Mouse (Mus musculus) splenic B cell, adult 2 months (primary cell): ENCODE data around the gene Rgl3.
A peak's percentile ranks its signal among the peaks of the same experiment; 100 is the strongest.

ENCODE experiments used
- DNase-seq: peaks from one replicate; pipeline ENCODE4 v3.0.0-alpha.2; 2011; ENCODE audit warnings: low read depth, low spot score
- H3K27me3 ChIP-seq: 2 replicates; pipeline ENCODE4 v1.6.1; 2012; ENCODE audit warnings: mild to moderate bottlenecking, low read length, moderate library complexity, mixed read lengths; ENCODE audit not compliant: control insufficient read depth, poor library complexity, insufficient read depth, severe bottlenecking
- H3K36me3 ChIP-seq: 2 replicates; pipeline ENCODE4 v1.6.1; 2012; ENCODE audit warnings: mild to moderate bottlenecking, low read length, moderate library complexity, mixed read lengths; ENCODE audit not compliant: control insufficient read depth, poor library complexity, insufficient read depth, severe bottlenecking

Rgl3 gene

DNA sequence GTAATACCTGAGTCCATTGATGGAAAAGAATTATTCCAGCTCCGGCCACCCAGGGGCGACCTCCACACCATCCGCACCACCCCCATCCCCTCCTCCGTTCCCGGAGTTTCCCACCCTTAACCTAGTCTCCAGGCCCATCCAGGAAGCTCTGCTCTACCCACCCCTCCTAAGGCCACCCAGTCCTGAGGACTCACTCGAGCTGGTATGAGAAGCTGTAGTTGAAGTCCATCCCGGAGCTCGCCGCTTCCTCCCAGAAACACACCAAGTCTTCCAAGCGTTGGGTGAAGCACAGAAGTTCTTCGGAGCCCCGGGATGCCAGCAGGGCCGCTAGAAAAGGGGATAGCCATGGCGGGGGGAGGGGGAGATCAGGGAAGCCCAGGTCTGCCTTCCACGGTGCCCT lies 27.2 kb downstream of the Rgl3 start:
- Histone ChIP-seq H3K27me3 (no peaks in the 10 kb centered on the region), H3K36me3 (no peaks in the 10 kb centered on the region)
- no peak for DNase-seq

DNA sequence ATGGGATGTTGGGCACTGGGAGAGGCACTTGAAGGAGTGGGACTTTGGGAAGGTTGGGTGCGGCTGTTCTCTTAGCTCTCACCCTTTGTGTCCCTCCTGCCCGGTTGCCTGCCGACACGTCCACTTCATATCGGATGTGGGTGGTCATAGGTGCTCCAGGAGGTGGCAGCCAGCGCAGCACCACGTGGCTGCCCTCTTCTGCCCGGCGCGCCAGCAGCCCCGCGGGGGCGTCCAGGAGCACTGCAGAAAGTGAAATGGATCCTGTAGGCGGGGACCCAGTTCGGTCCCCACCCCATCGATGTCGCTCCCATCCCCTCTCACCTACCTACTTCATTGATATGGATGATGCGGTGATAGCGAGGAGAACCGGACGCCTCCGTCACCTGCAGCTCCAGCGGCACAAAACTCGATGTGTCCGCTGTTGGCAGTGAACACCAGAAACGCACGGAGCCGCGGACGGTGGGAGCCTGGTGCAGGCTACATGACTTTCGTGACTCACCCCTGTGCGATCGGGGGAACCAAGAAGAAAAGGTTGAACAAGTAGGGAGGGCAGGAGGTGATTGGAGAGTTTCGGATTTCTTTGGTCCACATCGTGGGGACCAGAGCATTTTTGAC lies 27.8 kb downstream of the Rgl3 start:
- Histone ChIP-seq H3K36me3 (no peaks in the 10 kb centered on the region), H3K27me3 (no peaks in the 10 kb centered on the region)
- DNase-seq: no peak

DNA sequence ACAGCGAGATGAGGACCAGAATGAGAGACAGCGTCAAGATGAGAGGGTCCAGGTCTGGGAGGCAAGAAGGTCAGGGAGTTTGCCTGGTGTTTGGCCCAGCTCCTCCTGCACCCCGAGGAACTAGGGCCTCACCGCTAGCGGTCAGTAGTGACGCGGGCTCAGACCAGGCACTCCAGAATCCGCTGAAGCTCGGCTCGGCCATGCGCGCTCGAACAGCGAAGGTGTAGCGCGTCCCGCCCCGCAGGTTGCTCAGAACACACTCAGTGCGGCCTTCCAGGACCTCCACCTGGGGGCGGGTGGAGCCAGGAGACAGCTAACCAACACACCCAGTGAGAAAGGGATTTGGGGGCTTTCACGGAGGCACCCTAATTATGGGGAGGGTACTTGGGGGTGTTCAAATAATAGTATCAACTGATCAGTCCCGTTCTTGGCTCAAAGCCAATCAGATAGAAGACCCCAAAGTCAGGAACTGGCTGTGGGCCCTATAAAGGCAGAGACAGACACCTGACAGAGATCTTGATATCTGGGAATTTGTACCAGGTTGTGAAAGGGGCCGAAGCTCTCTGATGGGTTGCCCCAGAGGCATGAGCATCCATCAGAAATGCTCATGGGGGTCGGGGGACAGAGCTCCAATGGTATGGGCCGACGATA lies 28.6 kb downstream of the Rgl3 start:
- H3K27me3 ChIP-seq: no peaks in the 10 kb centered on the region
- no peak for DNase-seq

DNA sequence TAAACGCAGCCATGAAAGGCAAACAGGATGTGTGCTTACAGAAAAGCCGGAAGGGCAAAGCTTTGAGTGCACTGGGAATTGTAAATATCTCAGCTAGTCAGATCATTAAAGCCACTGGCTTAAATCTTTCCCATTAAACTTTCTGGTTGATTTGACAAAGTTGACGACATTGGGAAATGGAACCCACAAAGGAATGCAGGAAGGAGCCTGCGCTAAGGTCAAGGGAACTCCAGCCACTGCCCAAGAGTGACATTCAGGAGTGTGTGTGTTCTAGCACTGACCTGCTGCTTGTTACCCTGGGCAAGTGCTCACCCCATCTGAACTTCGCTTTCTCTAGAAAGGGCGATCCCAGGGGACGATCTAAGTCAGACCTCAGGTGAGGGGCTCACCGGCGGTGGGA lies 29.1 kb downstream of the Rgl3 start:
- H3K27me3 ChIP-seq: no peaks in the 10 kb centered on the region
- no peak for DNase-seq

More for the DNA sequence above, 28.6 kb downstream of the Rgl3 start:
- no peaks in the 10 kb centered on the region for H3K36me3 ChIP-seq

DNA sequence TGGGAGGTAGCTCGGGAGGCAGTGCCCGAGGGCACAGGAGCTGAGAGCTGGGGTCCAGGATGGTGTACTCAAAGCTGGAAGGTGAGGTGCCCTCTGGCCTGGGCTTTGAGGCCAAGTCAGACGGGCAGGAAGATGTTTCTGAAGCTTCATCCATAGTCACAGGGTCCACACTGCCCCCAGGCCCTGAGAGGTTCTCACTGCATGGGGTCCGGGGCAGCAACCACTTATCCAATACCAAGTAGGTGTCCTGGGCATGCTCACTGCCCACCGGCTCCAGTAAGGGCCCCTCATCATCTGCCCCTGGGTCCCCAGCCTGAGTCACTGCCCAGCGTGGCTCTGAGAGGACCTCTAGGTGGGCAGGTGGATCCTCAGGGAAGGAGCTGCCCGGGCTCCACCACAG lies 30.0 kb downstream of the Rgl3 start:
- no peak for DNase-seq
- no peaks in the 10 kb centered on the region for H3K27me3 ChIP-seq
- H3K36me3 ChIP-seq: no peaks in the 10 kb centered on the region

More for the DNA sequence above, 29.1 kb downstream of the Rgl3 start:
- H3K36me3 ChIP-seq: no peaks in the 10 kb centered on the region

DNA sequence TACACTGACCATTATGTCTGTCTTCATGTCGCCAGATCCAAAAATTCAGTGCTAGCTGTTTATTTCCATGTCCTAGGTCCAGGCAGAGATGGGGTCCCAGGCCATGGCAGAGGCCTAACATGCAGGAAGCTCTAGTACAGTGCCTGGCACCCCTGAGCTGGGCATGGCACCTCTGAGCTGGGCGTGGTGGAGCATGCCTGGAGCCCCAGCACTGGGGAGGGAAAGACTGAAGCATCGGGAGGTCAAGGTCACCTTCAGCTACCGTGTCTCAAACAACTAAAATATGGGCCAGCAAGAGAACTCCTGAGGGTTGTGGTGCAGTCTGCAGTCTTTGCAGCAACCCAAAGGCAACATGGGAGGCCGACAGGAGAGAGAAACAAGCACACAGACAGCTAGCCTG lies 30.9 kb downstream of the Rgl3 start:
- DNase-seq: no peak
- H3K36me3 ChIP-seq: no peaks in the 10 kb centered on the region
- H3K27me3 ChIP-seq: no peaks in the 10 kb centered on the region

DNA sequence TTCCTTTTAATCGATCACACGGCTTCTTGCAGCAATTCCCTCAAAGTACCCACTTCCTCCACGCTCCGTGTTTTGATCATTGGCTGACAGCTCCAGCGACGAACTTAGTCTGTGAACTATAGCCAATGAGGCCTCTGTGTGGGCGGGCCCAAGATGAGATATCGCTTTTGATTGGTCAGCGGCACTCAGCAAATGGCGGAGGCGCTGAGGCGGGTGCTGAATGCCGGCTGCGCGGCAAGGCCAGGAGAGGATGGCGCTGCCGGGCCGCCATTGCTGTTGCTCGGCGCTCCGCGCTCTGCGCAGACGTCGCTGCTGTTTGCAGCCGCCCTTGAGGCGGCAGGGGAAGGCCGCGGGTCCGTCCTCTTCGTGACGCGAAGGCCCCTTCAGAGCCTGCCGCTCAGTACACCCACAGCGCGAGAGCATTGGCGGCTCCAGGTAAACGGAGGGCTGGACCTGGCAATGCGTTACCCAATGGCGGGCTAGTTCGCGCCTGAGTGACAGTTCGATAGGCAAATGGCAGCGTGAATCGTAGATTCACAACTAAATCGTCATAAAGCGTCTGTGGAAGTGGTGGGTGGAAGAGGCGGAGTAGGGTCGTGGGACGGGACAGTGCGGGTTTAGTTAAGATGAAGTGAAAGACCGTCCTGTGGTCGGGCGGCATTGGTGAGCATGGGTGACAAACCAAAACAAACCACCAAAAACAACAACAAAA lies 33.5 kb downstream of the Rgl3 start, which contains the start of gene Swsap1:
Gene Swsap1, plus strand, starts transcription at position 186 of the 712 bp plus-strand sequence.
- H3K36me3 ChIP-seq: no peaks in the 10 kb centered on the region
- DNase-seq: peak; percentile 99
- no peaks in the 10 kb centered on the region for H3K27me3 ChIP-seq

DNA sequence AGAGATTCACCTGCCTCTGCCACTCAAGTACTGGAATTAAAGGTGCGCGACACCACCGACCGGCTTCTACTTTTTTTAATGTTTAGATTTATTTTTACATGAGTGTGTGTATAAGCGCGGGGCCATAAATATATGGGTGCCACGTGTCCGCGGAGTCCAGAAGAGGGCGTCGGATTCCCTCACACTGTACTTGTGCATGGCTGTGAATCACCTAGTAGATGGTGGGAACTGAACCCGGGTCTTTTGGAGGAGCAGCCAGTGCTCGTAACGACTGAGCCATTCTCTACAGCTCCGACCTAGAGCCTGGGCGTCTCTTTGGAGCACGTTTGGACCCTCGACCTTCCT lies 34.0 kb downstream of the Rgl3 start:
- no peaks in the 10 kb centered on the region for H3K36me3 ChIP-seq
- H3K27me3 ChIP-seq: no peaks in the 10 kb centered on the region
- no peak for DNase-seq

DNA sequence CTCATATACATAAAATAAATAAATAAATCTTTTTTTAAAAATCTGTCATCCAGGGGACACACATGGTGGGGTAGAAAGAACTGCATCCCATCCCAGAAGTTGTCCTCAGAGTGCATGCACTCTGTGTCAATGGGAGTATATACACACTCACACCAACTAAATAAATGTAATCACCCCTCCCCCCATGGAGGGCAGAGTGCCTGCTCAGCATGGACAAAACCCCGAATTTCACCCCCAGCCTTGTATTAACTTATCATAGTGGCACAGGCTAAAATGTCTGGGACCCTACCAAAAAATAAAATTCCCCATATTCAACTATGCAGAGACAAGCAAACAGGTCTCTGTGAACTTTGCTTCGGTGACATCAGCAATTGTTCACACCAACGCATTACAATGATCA lies 34.6 kb downstream of the Rgl3 start:
- H3K36me3 ChIP-seq: no peaks in the 10 kb centered on the region
- no peak for DNase-seq
- H3K27me3 ChIP-seq: no peaks in the 10 kb centered on the region

DNA sequence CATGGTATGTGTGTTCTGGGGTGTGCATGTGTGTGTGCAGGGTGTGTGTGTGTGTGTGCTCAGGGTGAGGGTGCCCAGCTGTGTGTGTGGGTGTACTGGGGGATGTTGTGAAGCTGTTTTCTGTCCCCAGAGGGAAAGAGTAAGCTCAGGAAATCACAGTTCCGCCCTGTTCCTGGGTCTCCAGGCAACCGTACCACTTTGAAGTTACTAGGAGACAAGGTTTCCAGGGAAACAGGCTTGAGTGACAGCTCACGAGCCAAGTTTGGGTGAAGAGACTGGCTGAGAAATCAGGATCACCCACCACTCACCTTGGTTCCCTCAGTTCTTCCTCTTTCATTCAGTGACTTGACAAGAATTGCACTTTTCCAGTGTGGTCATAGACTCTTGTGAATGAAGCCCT lies 35.6 kb downstream of the Rgl3 start:
- no peaks in the 10 kb centered on the region for H3K36me3 ChIP-seq
- DNase-seq: no peak
- H3K27me3 ChIP-seq: no peaks in the 10 kb centered on the region

DNA sequence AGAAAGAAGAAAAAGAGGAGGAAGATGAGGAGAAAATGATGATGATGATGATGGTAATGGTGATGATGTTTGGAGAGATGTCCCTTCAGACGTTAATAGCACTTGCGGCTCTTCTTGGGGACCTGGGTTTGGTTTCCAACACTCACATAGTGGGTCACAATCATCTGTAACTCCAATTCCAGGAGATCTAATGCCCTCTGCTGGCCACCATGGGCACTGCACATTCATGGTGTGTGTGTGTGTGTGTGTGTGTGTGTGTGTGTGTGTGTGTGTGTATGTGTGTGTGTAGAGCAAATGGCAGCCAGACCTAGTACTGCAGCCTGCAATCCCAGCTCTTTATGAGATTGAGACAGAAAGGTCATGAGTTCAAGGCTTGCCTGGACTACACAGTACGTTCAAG lies 37.3 kb downstream of the Rgl3 start:
- DNase-seq: peak; percentile 34
- Histone ChIP-seq H3K27me3 (no peaks in the 10 kb centered on the region; the same call in 1 of the 2 replicates), H3K36me3 (no peaks in the 10 kb centered on the region)

DNA sequence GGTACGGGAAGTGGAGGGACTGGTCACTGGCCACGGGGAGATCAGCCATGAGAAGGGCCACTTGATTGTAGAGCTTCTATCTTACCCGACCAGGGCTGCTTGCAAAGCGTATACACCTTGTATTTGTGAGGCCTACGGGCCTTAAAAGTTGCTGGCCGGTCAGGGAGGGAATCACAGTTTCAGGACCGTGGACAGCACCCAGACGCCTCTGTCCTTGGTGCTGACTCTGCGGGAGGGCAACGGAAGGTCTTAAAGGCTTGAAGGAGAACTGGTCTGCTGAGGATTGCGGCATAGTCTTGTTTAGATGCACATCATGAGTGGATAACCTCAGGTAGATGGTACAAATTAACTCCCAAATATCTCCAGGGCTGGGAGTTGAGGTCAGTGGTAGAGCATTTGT lies 38.9 kb downstream of the Rgl3 start:
- peak; percentile 77 for DNase-seq

DNA sequence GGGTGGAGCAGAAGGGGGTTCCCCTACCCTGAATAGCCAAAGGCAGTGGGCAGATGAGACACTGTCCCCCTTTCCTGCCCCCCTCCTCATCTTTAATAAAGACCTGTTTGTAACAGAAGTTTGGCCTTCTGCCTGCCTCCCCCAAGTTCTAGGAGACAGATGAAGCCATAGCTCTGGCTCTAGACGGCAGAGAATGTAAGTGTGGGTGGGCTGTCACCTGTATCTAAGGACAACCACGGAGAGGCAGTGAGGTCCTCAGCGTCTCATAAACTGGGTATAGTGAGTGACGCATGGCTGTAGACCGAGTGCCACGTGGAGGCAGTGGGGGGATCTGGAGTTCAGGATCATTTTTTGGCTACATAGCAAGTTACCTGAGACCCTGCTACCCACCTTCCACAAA lies 40.5 kb downstream of the Rgl3 start:
- H3K27me3 ChIP-seq: no peaks in the 10 kb centered on the region; the same call in 1 of the 2 replicates
- no peaks in the 10 kb centered on the region for H3K36me3 ChIP-seq
- DNase-seq: no peak

More for the DNA sequence above, 38.9 kb downstream of the Rgl3 start:
- Histone ChIP-seq H3K36me3 (no peaks in the 10 kb centered on the region), H3K27me3 (no peaks in the 10 kb centered on the region; the same call in 1 of the 2 replicates)

DNA sequence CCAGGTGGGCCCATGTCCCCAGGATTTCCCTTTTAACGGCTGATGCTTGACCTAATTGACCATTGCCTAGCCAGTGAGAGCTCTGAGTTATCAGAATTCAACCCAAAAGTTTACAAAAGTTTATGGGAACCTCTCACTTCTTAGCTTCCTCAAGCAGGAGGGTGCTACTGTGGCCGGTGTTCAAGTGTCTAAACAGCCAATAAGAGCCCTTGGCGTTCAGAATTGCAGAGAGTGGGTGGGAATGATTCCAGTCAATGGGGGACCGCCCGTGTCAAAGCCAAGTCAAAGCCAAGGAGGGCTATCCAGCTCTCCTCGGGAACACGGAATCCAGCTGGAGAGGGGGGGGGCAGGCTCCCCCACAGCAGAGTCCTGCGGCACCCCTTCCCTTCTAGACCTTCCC lies 41.1 kb downstream of the Rgl3 start:
- H3K36me3 ChIP-seq: no peaks in the 10 kb centered on the region

DNA sequence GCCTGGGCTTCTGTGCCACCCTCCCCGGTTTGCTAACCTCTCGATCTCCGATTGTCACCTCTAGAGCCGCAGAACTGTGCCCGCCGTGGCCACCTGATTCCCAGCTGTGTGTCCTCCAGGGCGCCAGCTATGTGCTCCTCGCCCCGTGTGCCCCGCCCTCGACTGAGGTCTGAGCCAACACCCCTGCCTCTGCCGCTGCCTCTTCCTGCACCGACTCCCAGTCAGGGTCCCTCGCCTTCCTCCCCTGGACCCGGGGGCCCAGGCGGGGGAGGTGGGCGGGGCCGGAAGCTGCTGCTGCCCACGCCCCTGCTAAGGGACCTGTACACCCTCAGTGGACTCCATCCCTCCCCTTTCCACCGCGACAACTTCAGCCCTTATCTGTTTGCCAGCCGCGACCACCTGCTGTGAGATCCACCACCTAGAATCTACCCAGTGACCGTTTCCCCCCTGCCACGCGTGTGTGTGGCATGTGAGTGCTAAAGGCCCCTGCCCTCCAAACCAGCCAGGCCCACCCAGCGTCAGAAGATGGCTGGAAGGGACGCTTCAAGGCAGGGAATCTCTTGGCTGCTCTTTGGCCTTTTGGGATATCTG lies 41.6 kb downstream of the Rgl3 start:
- DNase-seq: no peak
- Histone ChIP-seq H3K36me3 (no peaks in the 10 kb centered on the region), H3K27me3 (no peaks in the 10 kb centered on the region; the same call in 1 of the 2 replicates)

More for the DNA sequence above, 41.1 kb downstream of the Rgl3 start:
- no peak for DNase-seq
- H3K27me3 ChIP-seq: no peaks in the 10 kb centered on the region; the same call in 1 of the 2 replicates
